Mouse (Mus musculus) heart, postnatal 10 days (tissue): Measurements from ENCODE around the gene Zfp91. TPM values are rescaled to one million over a fixed set of nuclear protein-coding genes. Genes with fewer than 3 reads are reported as not detected.

Experiments
- DNase-seq, 2 experiments: peaks; one replicate each; pipeline ENCODE4 v3.0.0; 2021
- intact Hi-C: fragments of 180-260 bp; cut with DNase I; formaldehyde crosslinking; loops from one replicate; pipeline ENCODE4 v1.15.1; 2025
- total RNA-seq, 2 experiments: library from RNA; stranded (reverse); gene quantifications; 2 replicates each; pipeline ENCODE4 v1.2.3; 2021

Gene Zfp91
- total RNA-seq = 10 to 100 TPM; 76.3 to 76.4 TPM

GRCm38 (mm10) chr19:12795511-12796327 lies at the start of gene Zfp91, which contains the start of gene Lpxn:
Gene Zfp91 (minus strand): TSS chr19:12796126.
Gene Lpxn (plus strand): TSS chr19:12796193.
- intact Hi-C loops = loop anchor here (2.0 to 5.0 kb wide), 4 partner anchors 23 to 783 kb away; no protein-coding TSS in a partner anchor
- peak; percentile 96 to 98 for DNase-seq

GRCm38 (mm10) chr19:12838507-12838906 lies 42.6 kb upstream of the Zfp91 start:
- intact Hi-C loops = no loop called here
- no peak for DNase-seq

- no peak for DNase-seq
- intact Hi-C loops = no loop called here
Observed at GRCm38 (mm10) chr19:12833625-12834024, 37.7 kb upstream of the Zfp91 start.

GRCm38 (mm10) chr19:12831559-12831958 lies 35.6 kb upstream of the Zfp91 start:
- intact Hi-C loops = no loop called here
- DNase-seq = no peak

GRCm38 (mm10) chr19:12830823-12831430 lies 35.0 kb upstream of the Zfp91 start:
- intact Hi-C loops = no loop called here
- no peak for DNase-seq

GRCm38 (mm10) chr19:12824549-12824948 lies 28.6 kb upstream of the Zfp91 start:
- no peak for DNase-seq
- intact Hi-C loops = no loop called here

GRCm38 (mm10) chr19:12820383-12820782 lies 24.5 kb upstream of the Zfp91 start:
- peak; percentile 17 to 41 for DNase-seq
- intact Hi-C loops = loop anchor here (1.0 to 2.0 kb wide), 2 partner anchors 98 to 302 kb away; no protein-coding TSS in a partner anchor

GRCm38 (mm10) chr19:12818507-12818906 lies 22.6 kb upstream of the Zfp91 start:
- DNase-seq = no peak
- intact Hi-C loops = loop anchor here (2.0 to 5.0 kb wide), 2 partner anchors 22 to 221 kb away; partner anchors contain the start of genes Gm4952, Lpxn and Zfp91

GRCm38 (mm10) chr19:12813883-12814282 lies 18.0 kb upstream of the Zfp91 start:
- intact Hi-C loops = no loop called here
- no peak for DNase-seq

- intact Hi-C loops = no loop called here
- no peak for DNase-seq
Observed at GRCm38 (mm10) chr19:12812644-12813364, 16.9 kb upstream of the Zfp91 start.

GRCm38 (mm10) chr19:12806214-12806613 lies 10.3 kb upstream of the Zfp91 start:
- DNase-seq = no peak
- intact Hi-C loops = no loop called here

GRCm38 (mm10) chr19:12805730-12806129 lies 9.8 kb upstream of the Zfp91 start:
- intact Hi-C loops = no loop called here

GRCm38 (mm10) chr19:12804237-12804636 lies 8.3 kb upstream of the Zfp91 start:
- no peak for DNase-seq
- intact Hi-C loops = no loop called here

More at GRCm38 (mm10) chr19:12805730-12806129, 9.8 kb upstream of the Zfp91 start:
- no peak for DNase-seq

GRCm38 (mm10) chr19:12802830-12803229 lies 6.9 kb upstream of the Zfp91 start:
- no peak for DNase-seq
- intact Hi-C loops = no loop called here

GRCm38 (mm10) chr19:12801046-12801445 lies 5.1 kb upstream of the Zfp91 start:
- no peak for DNase-seq
- intact Hi-C loops = no loop called here

- intact Hi-C loops = no loop called here
Observed at GRCm38 (mm10) chr19:12800621-12801020, 4.7 kb upstream of the Zfp91 start.

GRCm38 (mm10) chr19:12799081-12799480 lies 3.2 kb upstream of the Zfp91 start:
- DNase-seq = no peak
- intact Hi-C loops = loop anchor here (5.0 kb wide), 2 partner anchors 282 to 787 kb away; no protein-coding TSS in a partner anchor

More at GRCm38 (mm10) chr19:12800621-12801020, 4.7 kb upstream of the Zfp91 start:
- no peak for DNase-seq

- intact Hi-C loops = loop anchor here (5.0 kb wide), 2 partner anchors 281 to 786 kb away; no protein-coding TSS in a partner anchor
- DNase-seq = no peak
Observed at GRCm38 (mm10) chr19:12798404-12798803, 2.5 kb upstream of the Zfp91 start.

GRCm38 (mm10) chr19:12797071-12797470 lies 1.1 kb upstream of the Zfp91 start:
- DNase-seq = peak; percentile 42 to 68
- intact Hi-C loops = loop anchor here (1.0 to 5.0 kb wide), 5 partner anchors 22 to 785 kb away; no protein-coding TSS in a partner anchor

- intact Hi-C loops = loop anchor here (2.0 to 5.0 kb wide), 4 partner anchors 22 to 784 kb away; no protein-coding TSS in a partner anchor
- DNase-seq = peak in 1 of 2 experiments; percentile 74
Observed at GRCm38 (mm10) chr19:12796328-12796931, 504 bp upstream of the Zfp91 start.
